Mouse (Mus musculus) thymus, adult 18-20 months (tissue): ENCODE results near the gene Myo1h.

Source experiments
- DNase-seq, 2 experiments: peaks; one replicate each; pipeline ENCODE4 v3.0.0; 2022; ENCODE audit warnings: mixed read lengths in 2 of 2

The Myo1h gene

DNA sequence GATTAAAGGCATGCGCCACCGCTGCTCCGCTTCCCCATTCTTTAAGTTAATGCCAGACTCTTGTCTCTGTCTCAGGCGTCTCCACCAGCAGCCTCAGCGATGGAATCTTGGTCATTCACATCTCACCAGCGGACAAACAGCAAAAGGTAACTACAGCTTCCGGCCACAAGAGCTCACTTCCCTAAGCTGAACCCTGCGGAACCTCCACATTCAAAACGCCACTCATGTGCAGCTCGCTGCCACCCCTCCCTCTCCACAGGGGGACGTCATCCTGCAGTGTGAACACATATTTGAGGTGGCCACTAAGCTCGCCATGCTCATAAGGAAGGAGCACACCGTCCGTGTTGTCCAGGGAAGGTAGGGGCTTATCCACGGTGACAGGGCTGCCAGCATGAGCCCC lies 72.0 kb downstream of the Myo1h start:
- DNase-seq = no peak

GRCm38 (mm10) chr5:114365043-114365752 lies 76.2 kb downstream of the Myo1h start:
- no peak for DNase-seq

DNA sequence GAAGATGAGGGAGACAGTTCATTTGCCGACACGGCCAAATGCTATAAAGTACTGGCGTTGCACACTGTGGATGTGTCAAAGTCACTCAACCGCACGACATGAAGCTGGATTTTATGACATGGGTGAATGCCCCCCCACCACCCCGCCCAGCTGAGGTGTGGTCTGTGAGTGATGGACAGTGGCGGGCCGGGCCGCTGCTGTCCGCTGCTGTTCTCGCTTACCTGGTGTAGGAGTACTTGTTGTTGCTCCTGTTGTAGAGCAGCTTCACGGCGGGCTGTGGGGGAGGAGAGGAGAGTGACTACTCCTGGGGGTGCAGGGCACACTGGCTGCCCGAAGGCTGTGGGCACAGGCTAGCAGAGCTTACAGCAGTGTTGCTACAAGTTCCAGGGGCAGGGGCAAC lies 79.2 kb downstream of the Myo1h start:
- no peak for DNase-seq

GRCm38 (mm10) chr5:114368803-114369496 lies 80.0 kb downstream of the Myo1h start:
- no peak for DNase-seq

GRCm38 (mm10) chr5:114369921-114370320 lies 81.0 kb downstream of the Myo1h start:
- no peak for DNase-seq

- DNase-seq = no peak
Observed at GRCm38 (mm10) chr5:114370371-114370776, 81.4 kb downstream of the Myo1h start.

DNA sequence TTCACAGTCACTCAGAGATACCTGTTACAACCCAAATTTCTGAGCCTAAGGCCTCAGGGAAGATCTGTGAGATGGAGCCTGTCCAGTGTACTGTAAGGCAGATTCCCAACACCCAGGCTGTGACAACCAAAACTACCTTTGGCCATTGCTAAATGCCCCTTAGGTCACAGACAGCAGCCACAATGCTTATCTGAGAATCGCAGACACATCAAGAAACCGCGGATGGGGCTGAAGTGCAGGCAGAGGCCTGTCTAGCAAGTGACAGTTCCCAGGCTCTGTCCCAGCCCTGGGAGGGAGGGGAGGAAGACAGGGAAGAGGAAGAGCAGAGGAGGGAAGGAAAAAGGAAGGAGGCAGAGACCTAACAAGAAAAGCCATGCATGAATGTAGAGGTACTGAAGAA lies 82.4 kb downstream of the Myo1h start:
- DNase-seq = no peak

DNA sequence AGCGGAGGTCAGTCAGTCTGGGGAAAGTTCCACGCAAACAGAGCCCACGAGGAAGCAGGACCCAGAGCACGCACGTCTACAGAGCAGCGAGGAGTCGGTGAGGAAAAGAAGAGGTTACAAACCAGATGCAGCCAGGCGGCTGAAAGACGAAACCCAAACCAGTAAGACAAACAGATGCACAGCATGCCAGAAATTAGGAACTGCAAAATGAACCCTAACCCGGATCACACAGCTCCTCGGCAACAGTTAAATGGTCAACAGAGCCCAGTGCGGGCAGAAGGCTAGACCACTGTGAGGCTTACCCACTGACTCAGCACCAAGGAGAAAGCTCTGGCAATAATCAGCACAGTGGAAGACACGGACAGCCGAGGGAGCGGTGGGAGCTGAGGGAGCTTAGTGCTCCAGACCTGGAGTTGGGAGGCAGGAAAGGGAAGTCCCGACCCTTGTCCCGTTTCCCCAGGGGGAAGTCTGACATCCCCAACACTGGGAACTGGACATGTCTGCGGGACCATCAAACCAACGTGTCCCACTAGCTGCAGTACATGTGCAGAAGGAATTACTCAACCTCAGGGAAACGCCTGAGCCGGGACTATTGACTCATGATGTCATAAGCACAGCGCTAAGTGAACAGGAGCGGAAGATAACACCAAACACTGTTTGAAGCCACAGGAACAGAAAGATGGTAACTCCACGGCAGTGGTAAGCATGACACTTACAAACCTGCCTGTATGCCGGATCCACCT lies 82.9 kb downstream of the Myo1h start:
- DNase-seq = no peak

DNA sequence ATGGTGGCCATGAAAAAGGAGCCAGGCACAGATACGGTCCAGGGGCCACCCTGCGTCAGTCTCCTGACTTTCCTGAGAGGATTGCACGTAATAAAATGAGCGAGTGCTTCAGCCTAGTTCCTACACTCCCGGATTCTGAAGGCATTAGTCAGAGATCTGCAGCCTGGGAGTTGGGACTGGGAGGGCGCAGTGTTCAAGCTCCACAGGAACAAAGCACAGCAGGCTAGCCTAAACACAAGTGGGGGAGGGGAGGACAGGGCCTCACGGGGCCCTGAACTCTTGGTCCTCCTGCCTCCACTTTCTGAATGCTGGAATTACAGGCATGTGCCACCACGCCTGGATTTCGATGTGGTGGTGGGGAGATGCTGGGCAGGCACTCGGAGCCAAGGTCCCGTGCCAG lies 83.6 kb downstream of the Myo1h start:
- DNase-seq = no peak

DNA sequence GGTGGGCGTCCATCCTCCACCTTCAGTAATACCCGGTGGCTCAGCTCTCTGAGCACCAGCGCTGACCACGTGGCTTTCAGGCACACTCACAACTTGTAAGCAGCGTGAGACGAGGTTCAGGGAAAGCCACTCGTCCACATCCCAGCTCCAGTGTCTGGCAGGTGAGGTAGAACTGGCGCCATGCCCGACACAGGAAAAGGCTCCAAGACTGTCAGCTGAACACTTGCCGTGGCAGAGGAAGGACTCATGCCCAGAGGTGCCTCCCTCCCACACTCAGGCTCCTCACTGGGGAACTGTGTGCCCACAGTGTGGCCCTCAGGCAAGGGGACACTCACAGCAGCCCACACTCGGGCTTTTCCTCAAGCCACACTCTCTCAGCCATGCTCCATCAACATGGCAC lies 84.2 kb downstream of the Myo1h start:
- no peak for DNase-seq

GRCm38 (mm10) chr5:114373581-114373980 lies 84.6 kb downstream of the Myo1h start:
- DNase-seq = no peak

GRCm38 (mm10) chr5:114374409-114375213 lies 85.6 kb downstream of the Myo1h start:
- DNase-seq = peak in 1 of 2 experiments; percentile 32

DNA sequence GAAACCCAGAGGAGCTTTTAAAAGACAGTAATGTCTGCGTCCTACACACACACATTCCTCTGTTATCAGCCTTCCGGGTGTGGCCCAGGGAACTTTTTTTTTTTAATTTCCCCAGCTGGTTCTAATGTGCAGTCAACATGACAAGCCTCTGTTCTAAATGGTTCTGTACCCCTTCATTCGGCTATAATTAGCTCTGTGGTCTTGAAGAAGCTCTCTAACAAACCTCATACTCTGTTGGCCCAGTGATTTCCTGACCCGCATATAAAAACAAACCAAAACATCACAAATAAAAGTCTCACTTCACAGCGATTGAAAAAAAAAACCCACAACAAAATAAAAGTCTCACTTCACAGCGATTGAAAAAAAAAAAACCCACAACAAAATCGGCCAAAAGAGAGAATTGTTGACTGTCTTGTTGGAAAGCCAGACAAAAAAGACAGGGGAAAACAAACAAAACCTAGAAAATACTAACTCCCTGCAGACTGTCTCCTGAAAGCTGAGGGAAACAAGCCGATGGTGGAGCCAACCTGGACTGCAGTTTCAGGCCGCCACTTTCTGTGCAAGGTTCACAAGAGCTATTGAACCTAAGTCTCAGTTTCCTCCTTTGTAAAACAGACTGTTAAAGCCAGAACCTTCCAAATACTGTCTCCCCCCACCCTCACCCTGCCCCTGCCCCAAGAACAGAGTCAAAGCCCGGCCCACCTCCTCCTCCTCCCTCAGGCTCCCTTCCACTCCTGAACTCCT lies 89.4 kb downstream of the Myo1h start:
- DNase-seq = no peak

- no peak for DNase-seq
Observed at GRCm38 (mm10) chr5:114378936-114379335, 90.0 kb downstream of the Myo1h start.

- DNase-seq = peak in 1 of 2 experiments; percentile 22
Observed at GRCm38 (mm10) chr5:114379763-114380162, 90.8 kb downstream of the Myo1h start.

DNA sequence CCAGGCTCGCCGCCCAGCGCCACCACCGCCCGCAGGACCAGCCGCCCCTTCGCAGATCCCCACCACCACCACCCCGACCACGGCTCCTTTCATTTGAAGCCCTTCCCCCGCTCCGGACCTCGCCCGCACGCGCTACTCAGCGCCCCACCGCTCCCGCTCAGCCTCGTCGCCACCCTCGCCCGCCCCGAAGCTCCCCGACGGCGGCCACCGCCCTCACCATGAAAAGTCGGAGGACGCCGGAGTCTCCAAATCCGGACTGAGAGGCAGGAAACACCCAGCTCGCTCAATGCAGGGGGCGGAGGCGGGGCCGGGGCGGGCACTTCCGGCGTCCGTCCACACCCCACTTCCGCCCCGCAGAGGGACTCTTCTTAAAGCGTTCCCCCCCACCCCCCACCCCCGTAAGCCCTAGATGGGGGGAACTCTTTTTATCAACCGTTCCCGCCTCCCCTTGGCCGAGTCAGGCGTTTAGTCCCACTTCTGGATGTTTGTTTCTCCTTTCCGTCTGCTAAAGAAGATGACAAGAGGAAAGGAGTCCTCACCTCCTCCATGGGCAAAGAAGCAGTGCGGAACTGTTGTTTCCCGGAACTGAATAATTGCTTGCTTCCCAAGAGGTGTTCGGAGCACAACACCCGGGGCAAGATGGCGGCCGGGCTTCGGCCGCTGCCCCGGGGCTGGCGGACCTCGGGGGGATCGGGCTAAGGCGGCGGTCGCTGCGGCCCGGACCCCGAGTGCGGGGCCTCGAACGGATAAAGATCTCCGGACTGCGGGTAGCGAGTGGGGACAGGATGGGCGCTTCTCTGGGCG lies 91.4 kb downstream of the Myo1h start, which contains the start of the genes Kctd10 and Ube3b:
Kctd10 (minus strand) TSS at position 300 of the 804 bp plus-strand sequence.
Ube3b (plus strand) TSS at position 399 of the 804 bp plus-strand sequence.
- peak; percentile 67 to 78 for DNase-seq

GRCm38 (mm10) chr5:114381013-114381351 lies 92.0 kb downstream of the Myo1h start:
- DNase-seq = no peak

DNA sequence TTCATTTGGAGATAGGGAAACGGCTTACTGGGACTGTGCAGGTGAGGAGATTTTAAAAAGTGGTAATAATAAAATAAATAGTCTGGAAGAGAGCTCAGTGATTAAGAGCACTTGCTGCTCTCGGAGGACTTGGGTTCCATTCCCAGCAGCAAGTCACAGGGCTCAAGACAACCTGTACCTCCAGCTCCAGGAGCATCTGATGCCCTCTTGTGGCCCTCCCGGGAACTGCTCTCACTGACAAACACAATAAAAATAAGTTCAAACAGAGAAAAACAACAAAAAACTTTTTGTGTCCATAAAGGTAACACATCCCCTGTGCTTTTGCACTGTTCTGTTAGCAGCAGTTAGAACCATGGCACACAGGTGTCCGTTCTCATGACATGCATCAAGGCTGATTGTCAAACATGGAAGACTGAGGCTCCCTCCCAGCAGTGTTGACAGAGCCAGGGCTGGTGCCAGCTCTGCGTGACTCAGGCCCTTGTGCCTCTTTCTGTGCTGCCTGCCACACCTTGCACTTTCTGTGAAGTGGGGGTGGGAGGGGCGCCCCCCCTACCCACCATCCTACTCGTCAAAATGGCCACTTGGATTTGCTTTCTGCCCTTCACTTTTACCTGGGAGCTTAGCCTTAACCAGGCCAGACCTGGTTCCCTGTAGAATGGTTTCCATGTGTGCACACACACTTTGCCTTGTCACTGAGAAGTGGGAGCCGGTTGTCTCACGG lies 94.4 kb downstream of the Myo1h start:
- DNase-seq = no peak

GRCm38 (mm10) chr5:114384448-114384847 lies 95.5 kb downstream of the Myo1h start:
- no peak for DNase-seq

GRCm38 (mm10) chr5:114393169-114393568 lies 104.2 kb downstream of the Myo1h start:
- DNase-seq = no peak
